Mouse (Mus musculus) E14TG2a.4 (cell line): Measurements from ENCODE around the gene Pde1c.

Experiments
- H3K27me3 ChIP-seq: 2 replicates; pipeline ENCODE4 v1.6.1; 2014; ENCODE audit warnings: low read length, control low read depth; ENCODE audit not compliant: insufficient read depth
- H3K36me3 ChIP-seq: 2 replicates; pipeline ENCODE4 v1.6.1; 2014; ENCODE audit warnings: low read length, control low read depth; ENCODE audit not compliant: insufficient read depth
- H3K4me1 ChIP-seq: replicated peaks from 2 replicates; pipeline ENCODE4 v1.6.1; 2014; ENCODE audit warnings: low read depth, low read length, control low read depth
- H3K4me3 ChIP-seq: replicated peaks from 2 replicates; pipeline ENCODE4 v1.5.1; 2014; ENCODE audit warnings: mild to moderate bottlenecking, low read length
- H3K9me3 ChIP-seq: 2 replicates; pipeline ENCODE4 v1.6.1; 2014; ENCODE audit warnings: low read length, control low read depth
- CTCF ChIP-seq: conservative IDR thresholded peaks from 2 replicates; pipeline ENCODE4 v1.5.1; 2014; ENCODE audit warnings: low read length
- NANOG ChIP-seq: IDR thresholded peaks from 2 replicates; pipeline ENCODE4 v1.6.1; 2014; ENCODE audit warnings: borderline replicate concordance, low read length, mixed read lengths
- POU5F1 ChIP-seq: IDR thresholded peaks from 2 replicates; pipeline ENCODE4 v1.6.1; 2014; ENCODE audit warnings: low read length, borderline replicate concordance

The Pde1c gene

GRCm38 (mm10) chr6:56049104-56049503, 519.8 kb downstream of the Pde1c start:
- no peaks in the 10 kb centered on the region for H3K36me3 ChIP-seq
- H3K4me1 ChIP-seq: no peaks in the 10 kb centered on the region
- no peaks in the 10 kb centered on the region for H3K9me3 ChIP-seq
- no peaks in the 10 kb centered on the region; the same call in 1 of the 2 replicates for H3K27me3 ChIP-seq
- TF ChIP-seq NANOG (no peak), CTCF (peak; percentile 67), POU5F1 (no peak)
- H3K4me3 ChIP-seq: no peak overlapping the region

- H3K36me3 ChIP-seq: no peaks in the 10 kb centered on the region
- H3K4me1 ChIP-seq: no peaks in the 10 kb centered on the region
- H3K9me3 ChIP-seq: no peaks in the 10 kb centered on the region
- no peaks in the 10 kb centered on the region; the same call in 1 of the 2 replicates for H3K27me3 ChIP-seq
- TF ChIP-seq NANOG (no peak), CTCF (no peak), POU5F1 (no peak)
- H3K4me3 ChIP-seq: no peak overlapping the region
Measured at GRCm38 (mm10) chr6:56048580-56048979, 520.3 kb downstream of the Pde1c start.

GRCm38 (mm10) chr6:56044716-56045115, 524.2 kb downstream of the Pde1c start:
- Histone ChIP-seq H3K4me3 (no peak overlapping the region), H3K27me3 (no peaks in the 10 kb centered on the region; the same call in 1 of the 2 replicates), H3K9me3 (no peaks in the 10 kb centered on the region), H3K36me3 (no peaks in the 10 kb centered on the region), H3K4me1 (no peaks in the 10 kb centered on the region)
- no peak for TF ChIP-seq CTCF
- TF ChIP-seq POU5F1: no peak
- TF ChIP-seq NANOG: no peak

- TF ChIP-seq CTCF (no peak), POU5F1 (no peak)
- Histone ChIP-seq H3K27me3 (no peaks in the 10 kb centered on the region; the same call in 1 of the 2 replicates), H3K9me3 (no peaks in the 10 kb centered on the region), H3K36me3 (no peaks in the 10 kb centered on the region), H3K4me1 (no peaks in the 10 kb centered on the region), H3K4me3 (no peak overlapping the region)
Measured at GRCm38 (mm10) chr6:56044270-56044669, 524.6 kb downstream of the Pde1c start.

- Histone ChIP-seq H3K4me1 (no peaks in the 10 kb centered on the region), H3K4me3 (no peak overlapping the region), H3K27me3 (no peaks in the 10 kb centered on the region), H3K9me3 (no peaks in the 10 kb centered on the region), H3K36me3 (no peaks in the 10 kb centered on the region)
- TF ChIP-seq POU5F1: no peak
- TF ChIP-seq CTCF: no peak
- no peak for TF ChIP-seq NANOG
Measured at GRCm38 (mm10) chr6:56039476-56040055, 529.3 kb downstream of the Pde1c start.

GRCm38 (mm10) chr6:56035054-56035453, 533.8 kb downstream of the Pde1c start:
- no peaks in the 10 kb centered on the region for H3K27me3 ChIP-seq
- H3K4me1 ChIP-seq: no peaks in the 10 kb centered on the region
- no peaks in the 10 kb centered on the region for H3K9me3 ChIP-seq
- no peak overlapping the region for H3K4me3 ChIP-seq
- no peak for TF ChIP-seq CTCF
- TF ChIP-seq NANOG: no peak
- TF ChIP-seq POU5F1: no peak
- no peaks in the 10 kb centered on the region for H3K36me3 ChIP-seq

- Histone ChIP-seq H3K36me3 (no peaks in the 10 kb centered on the region), H3K4me1 (no peaks in the 10 kb centered on the region), H3K27me3 (0 out of 2 replicates have a peak, but pooled peaks cover 3% of the 10 kb centered on the region), H3K4me3 (no peak overlapping the region), H3K9me3 (no peaks in the 10 kb centered on the region)
- TF ChIP-seq CTCF: no peak
- no peak for TF ChIP-seq POU5F1
- TF ChIP-seq NANOG: no peak
Measured at GRCm38 (mm10) chr6:56032231-56032630, 536.7 kb downstream of the Pde1c start.

GRCm38 (mm10) chr6:56029986-56030385, 538.9 kb downstream of the Pde1c start:
- TF ChIP-seq CTCF (no peak), NANOG (no peak), POU5F1 (no peak)
- Histone ChIP-seq H3K9me3 (no peaks in the 10 kb centered on the region), H3K4me1 (no peaks in the 10 kb centered on the region), H3K36me3 (no peaks in the 10 kb centered on the region), H3K4me3 (no peak overlapping the region), H3K27me3 (0 out of 2 replicates have a peak, but pooled peaks cover 3% of the 10 kb centered on the region)

- Histone ChIP-seq H3K27me3 (0 out of 2 replicates have a peak, but pooled peaks cover 3% of the 10 kb centered on the region), H3K9me3 (no peaks in the 10 kb centered on the region), H3K36me3 (no peaks in the 10 kb centered on the region), H3K4me1 (no peaks in the 10 kb centered on the region), H3K4me3 (no peak overlapping the region)
- TF ChIP-seq NANOG (no peak), POU5F1 (no peak), CTCF (no peak)
Measured at GRCm38 (mm10) chr6:56027966-56028365, 540.9 kb downstream of the Pde1c start.
